Mouse (Mus musculus) adrenal gland, adult 18-20 months (tissue): ENCODE measurements around the gene AC170998.1. TPM values are rescaled to one million over a fixed set of nuclear protein-coding genes. Genes with fewer than 3 reads are reported as not detected.
"Not testable (repeated sequence)": the region's sequence is repeated elsewhere in the genome, so short reads cannot be mapped to it uniquely, and the experiment has no call there.

ENCODE experiments used
- DNase-seq, 2 experiments: peaks; one replicate each; pipeline ENCODE4 v3.0.0; 2021 to 2022; ENCODE audit warnings: low spot score in 2 of 2
- total RNA-seq, 2 experiments: library from RNA; stranded (reverse); gene quantifications; 1 replicate in 1 of 2; 2 replicates in 1 of 2; pipeline ENCODE4 v1.2.3; 2021

AC170998.1 gene
- total RNA-seq, 2 experiments from 2014 or later = 1.6 TPM; not detected in 1

- DNase-seq = no peak
These were observed 19.2 kb upstream of the AC170998.1 start for GRCm38 (mm10) chr17:28706697-28707096.

GRCm38 (mm10) chr17:28707136-28707627 lies 18.7 kb upstream of the AC170998.1 start:
- no peak for DNase-seq

- no peak for DNase-seq
These were observed 18.1 kb upstream of the AC170998.1 start for GRCm38 (mm10) chr17:28707816-28708215.

- no peak for DNase-seq
These were observed 16.9 kb upstream of the AC170998.1 start for GRCm38 (mm10) chr17:28708989-28709388.

- no peak for DNase-seq
These were observed 16.2 kb upstream of the AC170998.1 start for GRCm38 (mm10) chr17:28709552-28710290.

GRCm38 (mm10) chr17:28710291-28710688 lies 15.6 kb upstream of the AC170998.1 start:
- no peak for DNase-seq

- no peak for DNase-seq
These were observed 14.6 kb upstream of the AC170998.1 start for GRCm38 (mm10) chr17:28711237-28711636.

- DNase-seq = no peak
These were observed 13.6 kb upstream of the AC170998.1 start for GRCm38 (mm10) chr17:28712305-28712704.

- DNase-seq = no peak
These were observed 11.9 kb upstream of the AC170998.1 start for GRCm38 (mm10) chr17:28714006-28714405.

- DNase-seq = no peak
These were observed 9.9 kb upstream of the AC170998.1 start for GRCm38 (mm10) chr17:28715832-28716548.

- no peak for DNase-seq
These were observed 8.3 kb upstream of the AC170998.1 start for GRCm38 (mm10) chr17:28717535-28717934.

GRCm38 (mm10) chr17:28727511-28727910 lies 1.6 kb downstream of the AC170998.1 start:
- not testable (repeated sequence) for DNase-seq

GRCm38 (mm10) chr17:28735317-28736105 lies 9.6 kb downstream of the AC170998.1 start:
- no peak for DNase-seq

GRCm38 (mm10) chr17:28736486-28736885 lies 10.6 kb downstream of the AC170998.1 start:
- DNase-seq = no peak

- no peak for DNase-seq
These were observed 12.1 kb downstream of the AC170998.1 start for GRCm38 (mm10) chr17:28737973-28738372.

GRCm38 (mm10) chr17:28739244-28739643 lies 13.4 kb downstream of the AC170998.1 start:
- no peak for DNase-seq

GRCm38 (mm10) chr17:28743145-28743866 lies 17.4 kb downstream of the AC170998.1 start:
- DNase-seq = no peak

GRCm38 (mm10) chr17:28743916-28744315 lies 18.0 kb downstream of the AC170998.1 start:
- DNase-seq = no peak

GRCm38 (mm10) chr17:28745773-28746172 lies 19.9 kb downstream of the AC170998.1 start:
- no peak for DNase-seq

- no peak for DNase-seq
These were observed 22.1 kb downstream of the AC170998.1 start for GRCm38 (mm10) chr17:28748001-28748400.

GRCm38 (mm10) chr17:28750580-28750979 lies 24.7 kb downstream of the AC170998.1 start:
- no peak for DNase-seq
